Mouse (Mus musculus) liver, postnatal 0 days (tissue): Measurements from ENCODE around the gene Rnf19b.

Experiments
- CTCF ChIP-seq: sonication (generic); IDR thresholded peaks from 2 replicates; pipeline ENCODE4 v1.5.1; 2016; ENCODE audit warnings: antibody characterized with exemption, low read depth
- EP300 ChIP-seq: IDR thresholded peaks from 2 replicates; pipeline ENCODE4 v1.6.1; 2016; ENCODE audit warnings: antibody characterized with exemption, low read depth, mild to moderate bottlenecking

GRCm38 (mm10) chr4:129021886-129022285, 36.2 kb upstream of the Rnf19b start:
- TF ChIP-seq CTCF (no peak), EP300 (no peak)
